Mouse (Mus musculus): ENCODE measurements around the gene Stk24.

Gene Stk24

DNA sequence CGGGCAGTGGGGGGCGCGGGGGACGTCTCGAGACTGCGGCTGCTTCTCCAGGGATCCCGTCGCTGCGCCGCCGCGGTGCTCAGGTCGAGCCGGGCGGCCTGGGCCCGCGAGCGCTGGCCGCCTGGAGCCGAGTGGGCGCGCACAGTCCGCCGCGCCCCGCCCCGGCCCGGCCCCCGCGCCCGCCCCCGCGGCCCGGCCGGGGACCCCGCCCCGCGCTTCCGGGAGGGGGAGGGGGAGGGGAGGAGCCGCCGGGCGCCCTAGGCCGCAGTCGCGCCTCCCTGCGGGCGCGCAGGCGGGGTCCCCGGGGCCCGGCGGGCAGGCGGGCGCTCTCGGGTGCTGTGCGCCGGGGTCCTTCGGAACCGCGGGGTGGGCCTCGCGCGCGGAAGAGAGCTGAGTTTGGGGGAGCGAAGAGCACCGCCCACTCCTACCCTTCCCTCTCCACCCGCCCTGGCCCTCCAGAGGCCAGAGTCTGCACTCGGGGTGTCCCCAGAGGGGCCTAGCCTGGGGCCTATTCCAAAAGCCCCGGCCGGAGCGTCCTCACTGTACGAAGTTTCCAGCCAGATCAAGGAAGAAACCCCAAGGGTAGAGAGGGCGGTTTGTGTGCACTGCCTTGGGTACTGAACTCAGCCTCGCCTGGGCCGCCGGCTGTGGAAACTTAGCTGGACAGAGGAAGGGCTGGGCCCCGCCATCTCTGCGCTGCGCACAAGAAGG is 540 bp downstream of the Stk24 start:
- in situ Hi-C loops (cut with MboI, MseI), result no loop called here

- in situ Hi-C loops (cut with MboI, MseI), result no loop called here
Measured at GRCm38 (mm10) chr14:121378243-121379115, 1.3 kb downstream of the Stk24 start.

- in situ Hi-C loops (cut with MboI, MseI), result no loop called here
Measured at GRCm38 (mm10) chr14:121376566-121376965, 3.2 kb downstream of the Stk24 start.

GRCm38 (mm10) chr14:121373901-121374300 is 5.9 kb downstream of the Stk24 start:
- in situ Hi-C loops (cut with MboI, MseI), result loop anchor here (25.0 kb wide), 2 partner anchors 887 to 1087 kb away; partner anchors contain the start of genes Mbnl2 and Rap2a

GRCm38 (mm10) chr14:121373020-121373419 is 6.8 kb downstream of the Stk24 start:
- in situ Hi-C loops (cut with MboI, MseI), result loop anchor here (25.0 kb wide), 2 partner anchors 886 to 1086 kb away; partner anchors contain the start of genes Mbnl2 and Rap2a

DNA sequence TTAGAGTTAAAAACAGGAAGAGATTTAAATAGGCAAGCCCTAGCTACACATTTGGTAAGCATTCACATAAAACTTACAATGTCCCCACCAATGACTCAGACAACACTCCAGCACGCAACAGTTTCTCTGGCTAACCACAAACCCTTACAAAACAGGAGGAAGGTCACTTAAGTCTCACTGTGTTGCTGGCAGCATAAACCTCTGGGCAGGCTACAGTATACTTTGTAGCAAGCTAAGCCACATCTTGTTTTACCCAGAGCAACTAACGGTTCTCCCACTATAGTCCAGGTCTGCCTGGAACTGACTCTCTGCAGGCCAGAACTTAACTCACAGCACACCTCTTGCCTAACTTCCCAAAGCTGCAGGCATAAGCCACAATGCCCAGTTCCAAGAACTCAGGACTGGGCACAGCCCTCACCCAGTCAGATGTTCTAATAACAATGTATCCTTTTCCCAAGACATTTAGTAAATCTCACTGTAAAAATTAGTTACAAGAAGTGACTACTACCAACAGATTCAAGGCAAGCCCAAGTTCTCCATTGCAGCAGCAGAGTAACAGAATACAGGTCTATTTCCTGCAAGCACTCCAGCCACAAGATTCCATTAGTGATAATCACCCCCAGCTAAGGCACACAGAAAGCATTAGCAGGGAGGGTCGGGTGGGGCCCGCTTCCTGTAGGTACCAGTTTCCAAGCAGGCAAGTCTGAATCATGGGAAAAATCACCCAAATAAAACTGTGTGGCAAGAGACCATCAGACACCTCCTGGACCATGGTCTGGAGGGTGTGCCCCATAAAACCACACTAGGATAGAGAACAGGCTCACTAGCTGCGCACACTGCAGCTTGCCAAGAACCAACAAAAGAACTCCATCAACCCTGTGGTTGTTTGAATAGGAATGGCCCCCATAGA is 7.6 kb downstream of the Stk24 start:
- in situ Hi-C loops (cut with MboI, MseI), result loop anchor here (25.0 kb wide), 2 partner anchors 885 to 1085 kb away; partner anchors contain the start of genes Mbnl2 and Rap2a

GRCm38 (mm10) chr14:121369385-121369784 is 10.4 kb downstream of the Stk24 start:
- in situ Hi-C loops (cut with MboI, MseI), result loop anchor here (25.0 kb wide), 2 partner anchors 882 to 1082 kb away; partner anchors contain the start of genes Mbnl2 and Rap2a

- in situ Hi-C loops (cut with MboI, MseI), result loop anchor here (25.0 kb wide), 2 partner anchors 881 to 1081 kb away; partner anchors contain the start of genes Mbnl2 and Rap2a
Measured at GRCm38 (mm10) chr14:121368108-121368705, 11.6 kb downstream of the Stk24 start.

DNA sequence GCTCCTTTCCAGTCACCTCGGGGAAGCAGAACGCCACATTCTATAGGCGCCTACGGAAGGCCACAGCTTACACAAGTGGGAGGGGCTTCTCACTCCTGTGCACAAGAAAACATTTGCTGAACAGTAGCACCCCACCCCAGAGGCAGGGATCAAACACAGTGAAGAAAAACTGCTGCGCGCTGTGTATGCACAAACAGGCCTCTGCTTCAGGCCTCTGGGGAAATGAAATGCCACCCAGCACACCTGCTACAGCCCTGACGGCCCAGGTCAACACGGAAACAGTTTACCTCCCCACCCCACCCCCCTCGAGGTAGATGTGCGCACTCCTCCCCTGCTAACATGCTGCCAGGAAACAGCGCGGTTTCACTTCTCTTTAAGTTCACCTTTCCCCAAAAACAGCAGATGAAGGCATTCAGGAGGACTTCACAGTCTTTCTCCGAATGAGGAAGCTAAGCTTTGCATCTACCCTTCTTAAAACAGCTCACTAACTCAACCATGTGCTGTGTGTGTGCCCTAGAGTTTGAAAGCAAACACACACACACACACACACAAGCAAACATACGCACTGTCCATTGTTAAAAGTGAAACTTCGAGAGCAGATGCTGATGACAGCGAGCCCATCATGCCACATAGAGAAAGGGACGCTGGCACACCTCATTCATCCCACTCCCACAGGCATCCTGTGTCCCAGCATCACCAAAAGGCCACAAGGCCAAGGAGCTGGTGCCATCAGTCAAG is 13.7 kb downstream of the Stk24 start:
- in situ Hi-C loops (cut with MboI, MseI), result loop anchor here (25.0 kb wide), 2 partner anchors 879 to 1079 kb away; partner anchors contain the start of genes Mbnl2 and Rap2a

GRCm38 (mm10) chr14:121365390-121365789 is 14.4 kb downstream of the Stk24 start:
- in situ Hi-C loops (cut with MboI, MseI), result loop anchor here (25.0 kb wide), 2 partner anchors 878 to 1078 kb away; partner anchors contain the start of genes Mbnl2 and Rap2a

DNA sequence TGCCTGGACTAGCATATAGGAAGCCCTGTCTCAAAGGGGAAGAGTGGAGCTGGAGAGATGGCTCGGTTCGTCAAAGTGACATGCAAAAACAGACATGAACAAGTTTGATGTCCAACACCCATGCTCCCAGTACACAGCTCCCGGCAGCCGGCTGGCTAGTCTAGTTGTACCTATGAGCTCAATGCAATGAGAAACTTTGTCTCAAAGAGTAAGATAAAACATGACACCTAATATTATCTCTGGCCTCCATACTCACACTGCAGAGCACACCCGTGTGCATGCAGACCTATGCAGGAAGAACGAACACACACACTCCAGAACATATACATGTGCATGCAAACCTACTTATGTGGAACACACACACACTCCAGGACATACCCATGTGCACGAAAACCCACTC is 15.5 kb downstream of the Stk24 start:
- in situ Hi-C loops (cut with MboI, MseI), result loop anchor here (25.0 kb wide), 2 partner anchors 877 to 1077 kb away; partner anchors contain the start of genes Mbnl2 and Rap2a

DNA sequence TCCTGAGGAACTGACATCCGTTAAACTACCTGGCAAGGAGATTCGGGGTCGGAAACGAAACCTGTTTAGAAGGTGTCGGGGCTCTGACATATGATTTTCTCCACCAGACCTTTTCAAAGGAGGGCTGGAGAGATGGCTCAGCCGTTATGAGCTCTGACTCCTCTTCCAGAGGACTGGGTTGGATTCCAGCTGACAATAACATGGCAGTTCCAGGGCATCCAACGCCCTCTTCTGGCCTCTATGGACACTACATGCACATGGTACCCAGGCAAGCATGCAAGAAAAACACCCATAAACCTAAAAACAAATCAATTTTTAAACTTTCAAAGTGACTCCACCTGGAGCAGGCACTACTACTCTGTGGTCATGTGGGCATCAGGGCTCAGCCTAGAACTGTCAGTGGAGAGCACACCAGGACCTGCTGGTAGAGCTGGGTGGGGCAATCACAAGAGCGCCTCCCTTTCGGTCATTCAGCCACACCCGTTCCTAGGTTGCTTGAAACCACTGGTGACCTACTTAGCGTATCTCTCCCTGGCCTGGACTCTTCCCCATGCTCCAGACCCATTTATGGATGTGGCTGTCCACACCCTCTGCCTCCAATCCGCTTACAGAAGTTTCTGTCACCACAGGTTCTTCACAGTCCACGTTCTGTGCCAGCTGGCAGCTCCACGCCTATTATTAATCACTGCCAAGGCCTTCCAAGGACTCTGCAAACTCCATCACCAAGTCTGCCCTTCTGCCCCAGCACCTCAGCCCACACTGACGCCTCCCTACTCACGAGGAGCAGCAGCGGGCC is 18.3 kb downstream of the Stk24 start:
- in situ Hi-C loops (cut with MboI, MseI), result loop anchor here (25.0 kb wide), 2 partner anchors 874 to 1074 kb away; partner anchors contain the start of genes Mbnl2 and Rap2a

- in situ Hi-C loops (cut with MboI, MseI), result loop anchor here (25.0 kb wide), 2 partner anchors 873 to 1073 kb away; partner anchors contain the start of genes Mbnl2 and Rap2a
Measured at GRCm38 (mm10) chr14:121359850-121360249, 20.0 kb downstream of the Stk24 start.

- in situ Hi-C loops (cut with MboI, MseI), result loop anchor here (25.0 kb wide), 2 partner anchors 872 to 1072 kb away; partner anchors contain the start of genes Mbnl2 and Rap2a
Measured at GRCm38 (mm10) chr14:121359015-121359414, 20.8 kb downstream of the Stk24 start.

DNA sequence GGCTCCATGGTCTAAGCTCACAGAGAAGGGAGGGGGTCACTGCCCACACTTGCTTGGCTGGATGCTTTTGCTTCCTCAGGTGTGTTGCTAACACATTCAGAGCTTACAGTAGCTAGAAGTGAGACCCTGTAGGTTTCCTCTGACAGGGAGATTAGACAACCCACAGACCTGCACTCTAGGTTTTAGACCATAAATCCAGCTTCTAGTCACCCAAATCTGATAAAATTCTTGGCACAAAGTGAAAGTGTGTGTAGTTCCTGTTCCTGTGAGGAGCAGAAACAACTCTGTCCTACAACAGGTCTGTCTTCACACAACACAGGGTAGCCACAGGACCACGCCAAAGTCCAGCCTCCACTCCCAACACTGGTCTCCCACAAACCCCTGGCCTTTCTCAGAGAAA is 21.5 kb downstream of the Stk24 start:
- in situ Hi-C loops (cut with MboI, MseI), result loop anchor here (25.0 kb wide), 2 partner anchors 871 to 1071 kb away; partner anchors contain the start of genes Mbnl2 and Rap2a

- in situ Hi-C loops (cut with MboI, MseI), result loop anchor here (25.0 kb wide), 2 partner anchors 869 to 1069 kb away; partner anchors contain the start of genes Mbnl2 and Rap2a
Measured at GRCm38 (mm10) chr14:121356336-121356862, 23.4 kb downstream of the Stk24 start.

DNA sequence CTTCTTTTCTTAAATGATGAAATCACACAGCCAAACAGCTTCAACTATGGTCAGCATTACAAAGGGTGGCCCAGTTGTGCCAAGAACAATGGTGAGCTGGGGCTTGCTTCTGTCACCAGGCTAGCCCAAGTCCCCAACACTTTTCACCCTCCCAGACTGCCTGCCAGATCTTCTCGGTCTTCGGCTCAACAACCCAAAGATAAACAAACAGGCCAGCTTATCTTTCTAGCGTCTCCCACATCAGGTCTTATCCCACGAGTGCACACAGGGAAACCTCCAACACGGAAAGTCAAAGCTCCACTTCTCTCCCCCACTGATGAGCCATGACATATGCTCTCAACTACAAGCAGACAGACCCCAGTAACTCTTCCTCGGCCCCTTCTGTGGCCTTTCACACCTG is 24.1 kb downstream of the Stk24 start:
- in situ Hi-C loops (cut with MboI, MseI), result loop anchor here (25.0 kb wide), 2 partner anchors 868 to 1068 kb away; partner anchors contain the start of genes Mbnl2 and Rap2a
